Mouse (Mus musculus) fat pad, adult 2 months (tissue): Measurements from ENCODE around the gene Nhsl2.
"Not testable (repeated sequence)": the region's sequence is repeated elsewhere in the genome, so short reads cannot be mapped to it uniquely, and the experiment has no call there.

Experiments
- DNase-seq: peaks from one replicate; pipeline ENCODE4 v3.0.0-alpha.2; 2011; ENCODE audit warnings: low read depth, low spot score; ENCODE audit errors: extremely low read depth

Gene Nhsl2

GRCm38 (mm10) chrX:101849281-101849821, at the start of gene Nhsl2:
Gene Nhsl2 (plus strand): TSS chrX:101849385.
- DNase-seq = no peak

- DNase-seq = no peak
These were observed 43.7 kb upstream of the Nhsl2 start for GRCm38 (mm10) chrX:101805512-101805911.

GRCm38 (mm10) chrX:101811750-101812149, 37.4 kb upstream of the Nhsl2 start:
- DNase-seq = no peak

- DNase-seq = no peak
These were observed 30.0 kb upstream of the Nhsl2 start for GRCm38 (mm10) chrX:101819163-101819562.

GRCm38 (mm10) chrX:101819980-101820379, 29.2 kb upstream of the Nhsl2 start:
- DNase-seq = not testable (repeated sequence)

- DNase-seq = no peak
These were observed 1.9 kb upstream of the Nhsl2 start for GRCm38 (mm10) chrX:101847191-101847795.

- no peak for DNase-seq
These were observed 841 bp downstream of the Nhsl2 start for GRCm38 (mm10) chrX:101849901-101850551.

- no peak for DNase-seq
These were observed 2.6 kb downstream of the Nhsl2 start for GRCm38 (mm10) chrX:101851566-101852354.

- DNase-seq = no peak
These were observed 14.6 kb downstream of the Nhsl2 start for GRCm38 (mm10) chrX:101863666-101864378.

- no peak for DNase-seq
These were observed 15.6 kb downstream of the Nhsl2 start for GRCm38 (mm10) chrX:101864788-101865187.

GRCm38 (mm10) chrX:101874147-101874546, 25.0 kb downstream of the Nhsl2 start:
- DNase-seq = no peak

GRCm38 (mm10) chrX:101874901-101875300, 25.7 kb downstream of the Nhsl2 start:
- no peak for DNase-seq

- DNase-seq = no peak
These were observed 27.0 kb downstream of the Nhsl2 start for GRCm38 (mm10) chrX:101876136-101876535.

- DNase-seq = no peak
These were observed 28.7 kb downstream of the Nhsl2 start for GRCm38 (mm10) chrX:101877840-101878239.

- no peak for DNase-seq
These were observed 29.4 kb downstream of the Nhsl2 start for GRCm38 (mm10) chrX:101878546-101878945.

- DNase-seq = no peak
These were observed 33.1 kb downstream of the Nhsl2 start for GRCm38 (mm10) chrX:101882141-101882751.

- DNase-seq = peak; percentile 16
These were observed 40.2 kb downstream of the Nhsl2 start for GRCm38 (mm10) chrX:101889384-101889783.

GRCm38 (mm10) chrX:101889813-101890469, 40.8 kb downstream of the Nhsl2 start:
- no peak for DNase-seq

- DNase-seq = no peak
These were observed 44.6 kb downstream of the Nhsl2 start for GRCm38 (mm10) chrX:101893796-101894195.

- DNase-seq = no peak
These were observed 49.2 kb downstream of the Nhsl2 start for GRCm38 (mm10) chrX:101898341-101898740.
